Mouse (Mus musculus) frontal cortex, adult 2 months (tissue): ENCODE results near the gene Sar1a. TPM values are rescaled to one million over a fixed set of nuclear protein-coding genes. Genes with fewer than 3 reads are reported as not detected.

Source experiments
- DNase-seq, 2 experiments: peaks; one replicate each; pipeline ENCODE4 v3.0.0; 2022; ENCODE audit warnings: low spot score in 1 of 2; ENCODE audit errors: extremely low spot score in 1 of 2
- polyA plus RNA-seq: library from polyadenylated mRNA; depleted of rRNA; stranded (reverse); fragments of >200 nt; gene quantifications from 2 replicates; pipeline ENCODE4 v1.2.3, GENCODE M21; 2012

The Sar1a gene
- polyA plus RNA-seq, 1 experiment: 115 TPM

DNA sequence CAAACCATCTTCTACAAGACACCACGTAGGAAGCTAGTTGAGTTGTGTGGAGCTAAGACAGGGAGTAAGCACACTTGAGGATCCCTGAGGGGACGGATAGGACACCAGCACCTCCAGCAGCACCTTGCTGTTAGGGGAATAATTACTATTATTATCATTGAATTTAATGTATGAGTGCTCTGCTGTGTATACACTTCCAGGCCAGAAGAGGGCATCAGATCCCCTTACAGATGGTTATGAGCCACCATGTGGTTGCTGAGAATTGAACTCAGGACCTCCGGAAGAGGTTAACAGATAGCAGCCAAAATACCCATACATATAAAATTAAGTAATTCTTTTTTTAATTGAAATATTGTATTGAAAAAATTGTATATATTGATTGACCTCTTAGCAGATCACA, 9.3 kb upstream of the Sar1a start:
- DNase-seq: no peak

DNA sequence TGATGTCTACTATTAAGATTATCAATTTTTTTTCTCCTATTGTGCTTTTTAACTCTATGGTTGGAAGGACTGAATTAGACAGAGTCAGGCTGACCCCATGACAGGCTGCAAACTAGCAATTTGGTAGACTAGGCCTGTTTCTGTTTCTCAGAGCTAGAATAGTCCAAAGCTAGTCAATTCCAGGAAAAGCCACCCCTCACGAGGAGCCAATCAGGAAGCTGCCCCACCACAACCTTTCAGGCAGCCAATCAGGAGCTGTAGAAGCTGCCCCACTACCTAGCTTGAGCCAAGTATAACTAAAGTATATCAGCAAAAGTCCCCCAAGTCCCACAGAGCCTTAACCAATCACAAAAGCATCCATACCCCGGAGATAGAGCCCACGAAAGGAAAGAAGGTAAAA, 4.2 kb upstream of the Sar1a start:
- no peak for DNase-seq

DNA sequence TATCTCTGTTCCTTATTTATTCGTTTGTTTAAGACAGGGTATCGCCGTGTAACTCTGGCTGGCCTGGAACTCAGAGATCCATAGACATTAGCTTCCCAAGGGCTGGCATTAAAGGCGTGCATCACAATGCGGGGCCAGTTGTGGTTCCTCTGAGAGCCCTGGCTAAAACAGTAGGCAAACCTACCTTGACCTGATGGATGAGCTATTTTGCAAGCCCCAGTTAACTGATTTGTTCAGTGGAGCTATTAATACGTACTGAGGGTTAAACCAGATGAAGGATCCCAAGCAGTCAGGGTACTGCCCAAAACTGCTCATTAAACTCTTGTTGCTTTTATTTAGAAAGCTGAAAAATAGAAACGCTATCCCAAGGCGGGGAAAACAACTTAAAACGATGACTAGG, 554 bp upstream of the Sar1a start:
- DNase-seq: no peak

DNA sequence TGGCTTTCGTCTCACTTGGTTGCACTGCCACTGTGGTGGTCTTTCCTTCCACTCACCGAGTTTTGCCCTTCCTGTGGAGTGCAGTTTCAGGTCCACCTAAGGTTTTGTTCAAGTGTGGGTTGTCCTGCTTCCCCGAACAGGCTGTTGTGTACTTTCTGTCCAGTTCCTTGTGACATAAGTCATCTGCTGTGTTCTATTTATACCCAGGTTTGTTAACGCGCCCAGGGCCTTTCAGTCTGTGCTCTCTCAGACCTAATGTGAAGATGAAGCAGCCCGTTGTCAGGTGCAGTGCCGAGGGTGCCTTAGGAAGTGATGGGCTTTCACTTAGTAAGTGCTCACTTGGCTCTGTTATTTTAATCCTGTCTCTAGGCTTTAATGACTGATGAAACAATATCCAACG, 9.3 kb downstream of the Sar1a start:
- DNase-seq: no peak

DNA sequence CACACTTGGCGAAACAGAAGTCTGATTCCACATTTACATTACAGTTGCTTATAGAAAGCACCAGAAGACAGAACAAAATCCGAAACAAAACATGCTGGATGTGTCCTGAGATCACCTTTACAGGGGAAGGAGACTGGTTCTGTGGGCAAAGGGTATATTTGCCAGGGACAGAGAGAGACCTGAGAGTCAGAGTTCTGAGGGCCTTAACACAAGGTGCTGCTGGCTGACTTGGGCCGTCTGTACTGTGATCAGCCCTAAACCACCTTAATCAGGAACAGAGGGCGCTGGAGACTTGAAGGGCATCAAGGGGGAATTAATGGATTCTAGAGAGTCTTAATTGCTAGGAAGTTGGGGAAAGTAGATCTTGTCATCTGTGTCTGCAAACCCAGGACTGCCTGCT, 13.5 kb downstream of the Sar1a start:
- no peak for DNase-seq

DNA sequence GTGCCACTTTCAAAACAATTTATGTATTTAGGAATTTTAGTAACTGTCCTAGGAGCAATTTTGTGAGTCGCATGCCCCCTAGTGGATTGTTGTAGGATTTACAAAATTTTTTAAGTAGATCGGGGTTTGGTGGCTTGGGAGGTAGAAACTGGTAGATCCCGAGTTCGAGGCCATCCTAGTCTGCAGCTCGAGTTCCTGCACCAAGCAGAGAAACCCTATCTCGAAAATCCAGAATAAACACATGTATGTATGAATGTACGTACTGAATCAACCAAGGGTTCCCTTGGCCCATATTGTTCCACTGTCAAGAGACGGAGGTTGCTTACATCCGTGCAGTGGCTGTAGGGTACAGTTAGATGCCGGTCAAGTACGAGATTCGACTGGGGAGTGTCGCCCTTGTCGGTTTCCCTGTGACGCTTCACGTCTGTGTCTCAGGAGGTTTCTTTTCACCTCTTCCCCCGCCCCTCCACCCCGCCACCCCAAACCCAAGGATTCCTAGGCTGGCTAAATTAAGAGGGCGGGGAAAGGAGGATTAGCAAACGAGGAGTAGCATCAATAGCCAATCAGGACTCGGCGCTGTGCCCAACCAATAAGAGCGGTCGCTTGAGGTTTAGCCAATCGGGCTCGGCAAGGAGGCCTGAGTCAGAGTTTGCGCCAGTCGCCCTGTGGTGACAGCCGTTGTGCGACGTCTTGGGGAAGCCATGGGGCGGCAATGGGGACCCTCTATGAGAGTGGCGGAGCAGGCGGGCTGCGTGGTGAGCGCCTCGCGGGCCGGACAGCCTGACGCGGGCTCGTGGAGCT, 15.0 kb downstream of the Sar1a start, which contains the start of gene Tysnd1:
Gene Tysnd1 (plus strand): TSS at position 645 of the 801 bp plus-strand sequence.
- DNase-seq: peak; percentile 96 to 99

DNA sequence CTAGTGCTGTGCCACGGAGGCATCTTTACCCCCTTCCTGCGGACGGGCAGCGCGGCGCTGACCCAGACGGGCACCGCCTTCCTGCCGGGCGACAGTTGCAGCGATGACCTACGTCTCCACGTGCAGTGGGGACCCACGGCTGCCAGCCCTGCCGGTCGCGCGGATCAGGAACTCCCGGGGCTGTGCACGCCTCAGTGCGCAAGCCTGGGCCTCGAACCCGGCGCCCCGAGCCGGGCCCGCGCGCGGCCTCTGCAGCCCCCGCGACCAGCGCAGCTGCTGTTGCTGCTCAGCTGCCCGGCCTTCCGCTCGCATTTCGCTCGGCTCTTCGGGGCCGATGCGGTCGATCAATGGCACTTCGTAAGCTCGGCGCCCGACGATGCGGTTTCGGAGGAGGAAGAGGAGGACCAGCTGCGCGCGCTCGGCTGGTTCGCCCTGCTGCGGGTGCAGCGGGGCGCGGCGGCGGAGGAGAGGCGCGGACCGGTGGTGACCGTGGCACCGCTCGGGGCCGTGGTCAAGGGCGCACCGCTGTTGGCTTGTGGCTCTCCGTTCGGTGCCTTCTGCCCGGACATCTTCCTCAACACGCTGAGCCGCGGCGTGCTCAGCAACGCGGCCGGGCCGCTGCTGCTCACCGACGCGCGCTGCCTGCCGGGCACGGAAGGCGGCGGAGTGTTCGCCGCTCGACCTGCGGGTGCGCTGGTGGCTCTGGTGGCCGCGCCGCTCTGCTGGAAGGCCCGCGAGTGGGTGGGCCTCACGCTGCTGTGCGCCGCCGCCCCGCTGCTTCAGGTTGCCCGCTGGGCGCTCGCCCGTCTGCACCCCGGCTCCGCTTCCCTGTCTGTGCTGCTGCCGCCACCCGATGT, 15.8 kb downstream of the Sar1a start:
- DNase-seq: no peak

DNA sequence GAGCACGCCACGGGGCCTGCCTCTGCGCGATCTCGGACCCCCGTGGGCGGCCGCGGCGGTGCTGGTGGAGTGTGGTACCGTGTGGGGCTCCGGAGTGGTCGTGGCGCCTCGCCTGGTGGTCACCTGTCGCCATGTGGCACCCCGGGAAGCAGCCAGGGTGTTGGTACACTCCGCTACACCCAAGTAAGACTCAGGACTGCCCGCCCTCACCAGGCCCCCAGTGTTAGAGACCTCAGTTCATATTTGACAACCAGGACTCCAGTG, 16.4 kb downstream of the Sar1a start:
- DNase-seq: no peak

DNA sequence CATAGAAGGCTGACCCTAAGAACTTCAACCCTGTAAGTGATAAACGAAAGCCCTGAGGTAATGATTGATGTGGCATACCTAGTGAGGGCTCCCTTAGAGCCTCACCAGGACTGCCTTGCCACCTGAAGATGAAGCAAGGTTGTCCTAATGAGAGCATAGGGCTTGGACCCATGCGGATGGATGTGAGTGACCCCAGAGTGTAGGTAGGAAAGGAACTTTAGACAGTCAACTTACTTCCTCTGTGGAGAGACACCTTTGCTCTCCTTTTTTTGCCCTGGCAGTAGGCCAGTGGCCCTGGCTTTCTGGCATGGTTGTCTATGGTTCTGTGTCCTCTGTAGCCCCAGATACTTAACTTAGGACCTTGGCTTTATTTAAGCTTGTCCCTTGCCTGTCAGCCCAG, 16.9 kb downstream of the Sar1a start:
- DNase-seq: no peak

DNA sequence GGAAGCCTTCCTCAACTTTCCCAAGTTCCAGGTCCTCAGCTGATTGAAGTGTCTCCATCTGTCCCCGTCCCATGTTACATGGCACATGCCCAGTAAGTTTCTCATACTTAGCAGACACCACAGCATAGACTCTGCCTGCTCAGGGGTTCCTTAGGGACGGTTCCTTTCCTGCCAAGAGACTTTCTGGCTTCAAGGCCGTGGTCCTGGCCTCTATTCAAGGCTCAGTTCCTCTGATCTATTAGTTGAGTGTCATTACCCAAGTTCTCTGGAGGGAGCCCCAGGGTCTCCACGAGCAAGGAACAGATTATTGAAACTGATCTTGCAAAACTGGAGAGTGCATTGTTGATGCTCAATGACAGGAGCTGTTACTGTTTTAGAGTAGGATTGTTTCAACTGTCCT, 24.6 kb downstream of the Sar1a start:
- no peak for DNase-seq

DNA sequence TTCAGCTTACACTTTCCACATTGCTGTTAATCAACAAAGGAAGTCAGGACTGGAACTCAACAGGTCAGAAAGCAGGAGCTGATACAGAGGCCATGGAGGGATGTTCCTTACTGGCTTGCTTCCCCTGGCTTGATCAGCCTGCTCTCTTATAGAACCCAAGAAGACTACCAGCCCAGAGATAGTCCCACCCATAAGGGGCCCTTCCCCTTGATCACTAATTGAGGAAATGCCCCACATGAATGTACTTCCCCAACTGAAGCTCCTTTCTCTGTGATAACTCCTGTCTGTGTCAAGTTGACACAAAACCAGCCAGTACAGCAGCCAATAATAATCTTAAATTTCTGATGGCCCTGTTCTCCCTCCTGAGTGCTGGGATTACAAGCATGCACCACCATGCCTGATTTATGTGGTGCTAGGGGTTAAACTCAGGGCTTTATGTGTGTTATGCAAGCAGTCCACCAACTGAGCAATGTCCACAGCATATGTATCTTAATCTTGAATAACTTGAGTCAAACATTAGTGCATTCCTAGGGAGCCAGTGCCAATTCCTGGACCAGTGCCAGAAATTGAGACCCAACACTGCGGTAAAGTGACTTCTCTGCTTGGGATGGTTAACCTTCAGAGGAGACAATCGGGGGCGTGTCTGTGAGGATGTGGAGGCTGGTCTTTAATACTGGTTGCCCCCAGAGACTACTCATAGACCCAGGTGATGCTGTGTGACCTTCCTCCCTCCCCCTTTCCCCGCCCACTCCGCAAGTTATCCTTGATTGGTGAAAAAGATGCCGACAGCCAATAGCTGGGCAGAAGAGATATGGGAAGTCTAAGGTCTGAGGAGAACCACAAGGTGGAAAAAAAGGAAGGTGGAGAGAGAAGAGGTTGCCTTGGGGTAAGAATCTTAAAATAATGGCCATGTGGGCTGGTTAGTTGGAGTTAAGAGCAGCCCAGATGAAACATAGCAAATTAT, 26.6 kb downstream of the Sar1a start:
- no peak for DNase-seq

DNA sequence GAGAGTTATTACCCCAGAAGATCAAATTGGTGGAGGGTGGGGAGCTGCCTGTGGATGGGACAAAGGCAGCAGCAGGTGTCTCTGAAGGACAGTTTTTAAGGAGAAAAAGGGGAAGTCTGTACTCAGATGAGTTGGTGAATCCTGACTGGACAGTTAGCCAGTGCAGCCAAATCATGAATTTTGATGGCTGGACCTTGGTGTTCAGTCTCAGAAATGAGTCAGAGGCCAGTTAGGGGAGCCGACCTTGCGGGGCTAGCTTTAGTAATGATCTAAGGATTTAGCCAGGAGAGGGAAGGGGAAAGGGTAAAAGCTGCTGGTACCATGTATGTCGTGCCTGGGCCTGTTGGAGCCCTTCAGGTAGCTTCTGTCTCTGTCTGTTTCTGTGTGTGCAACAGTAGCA, 33.5 kb downstream of the Sar1a start:
- no peak for DNase-seq

DNA sequence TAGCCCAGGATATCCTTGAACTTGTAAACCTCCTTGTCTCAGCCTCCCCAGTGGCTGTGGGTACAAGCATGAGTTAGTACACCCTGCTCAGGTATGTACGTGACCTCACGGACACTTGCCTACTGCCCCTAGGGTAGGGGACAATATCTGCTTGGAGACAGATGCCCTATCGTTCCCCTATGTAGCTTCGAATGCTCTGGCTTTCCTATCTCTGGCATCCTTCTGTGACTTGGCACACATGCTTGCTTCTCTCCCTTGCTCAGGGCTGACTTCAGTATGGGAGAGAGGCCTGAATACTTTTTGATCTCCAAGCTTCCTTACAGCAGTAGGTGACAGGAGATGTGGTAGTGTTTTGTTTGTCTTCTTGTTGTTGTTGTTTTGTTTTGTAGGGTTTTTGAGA, 34.0 kb downstream of the Sar1a start:
- DNase-seq: no peak

DNA sequence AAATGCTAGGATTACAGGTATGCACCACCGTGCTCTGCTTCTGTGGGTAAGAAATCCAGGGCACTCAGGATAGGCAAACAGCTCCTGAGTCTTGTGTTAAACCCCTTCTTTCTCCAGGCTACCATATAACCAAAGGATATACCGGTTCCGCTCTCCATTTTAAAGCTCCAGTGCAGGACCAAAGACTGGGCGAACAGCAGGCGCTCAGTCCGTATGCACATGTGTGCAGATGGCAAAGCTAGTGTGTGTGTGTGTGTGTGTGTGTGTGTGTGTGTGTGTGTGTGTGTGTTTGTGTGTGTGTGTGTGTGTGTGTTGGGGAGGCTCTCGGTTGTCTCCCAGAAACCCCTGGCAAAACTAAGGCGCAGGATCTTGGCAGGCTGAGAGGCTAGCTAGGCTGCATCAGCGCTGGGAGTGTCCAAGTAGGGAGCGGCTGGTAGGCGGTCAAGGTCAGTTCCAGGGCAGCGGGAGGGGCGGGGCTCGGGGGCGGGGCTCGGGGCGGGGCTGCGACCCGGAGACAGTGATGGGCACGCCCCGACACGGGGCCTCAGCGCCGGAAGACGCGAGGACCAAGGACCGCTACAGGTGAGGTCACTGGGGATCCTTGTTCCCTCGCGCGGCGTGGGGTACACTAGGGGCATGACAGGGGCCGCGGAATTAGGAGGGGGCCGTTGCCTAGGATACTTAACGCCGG, 34.8 kb downstream of the Sar1a start, which contains the start of gene Aifm2:
Gene Aifm2 (plus strand): TSS at position 493 of the 691 bp plus-strand sequence.
- peak in 1 of 2 experiments; percentile 23 for DNase-seq

DNA sequence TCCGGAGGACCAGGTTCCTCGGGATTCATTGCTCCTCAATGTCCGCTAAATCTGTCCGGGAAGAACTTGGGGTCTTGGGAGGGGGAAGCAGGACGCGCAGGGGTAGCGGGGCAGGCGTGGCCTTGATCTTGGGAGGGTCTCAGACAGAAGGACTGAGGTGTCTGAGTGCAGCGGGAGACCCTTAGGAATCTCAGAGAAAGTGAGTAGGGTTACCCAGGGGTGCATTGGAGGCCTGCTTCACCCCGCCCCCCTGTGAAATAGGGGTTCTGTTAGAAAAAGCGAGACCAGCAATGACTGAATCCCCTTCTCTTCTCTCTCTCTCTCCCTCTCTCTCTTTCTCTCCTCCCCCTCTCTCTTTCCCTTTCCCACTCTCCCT, 35.4 kb downstream of the Sar1a start:
- DNase-seq: no peak

DNA sequence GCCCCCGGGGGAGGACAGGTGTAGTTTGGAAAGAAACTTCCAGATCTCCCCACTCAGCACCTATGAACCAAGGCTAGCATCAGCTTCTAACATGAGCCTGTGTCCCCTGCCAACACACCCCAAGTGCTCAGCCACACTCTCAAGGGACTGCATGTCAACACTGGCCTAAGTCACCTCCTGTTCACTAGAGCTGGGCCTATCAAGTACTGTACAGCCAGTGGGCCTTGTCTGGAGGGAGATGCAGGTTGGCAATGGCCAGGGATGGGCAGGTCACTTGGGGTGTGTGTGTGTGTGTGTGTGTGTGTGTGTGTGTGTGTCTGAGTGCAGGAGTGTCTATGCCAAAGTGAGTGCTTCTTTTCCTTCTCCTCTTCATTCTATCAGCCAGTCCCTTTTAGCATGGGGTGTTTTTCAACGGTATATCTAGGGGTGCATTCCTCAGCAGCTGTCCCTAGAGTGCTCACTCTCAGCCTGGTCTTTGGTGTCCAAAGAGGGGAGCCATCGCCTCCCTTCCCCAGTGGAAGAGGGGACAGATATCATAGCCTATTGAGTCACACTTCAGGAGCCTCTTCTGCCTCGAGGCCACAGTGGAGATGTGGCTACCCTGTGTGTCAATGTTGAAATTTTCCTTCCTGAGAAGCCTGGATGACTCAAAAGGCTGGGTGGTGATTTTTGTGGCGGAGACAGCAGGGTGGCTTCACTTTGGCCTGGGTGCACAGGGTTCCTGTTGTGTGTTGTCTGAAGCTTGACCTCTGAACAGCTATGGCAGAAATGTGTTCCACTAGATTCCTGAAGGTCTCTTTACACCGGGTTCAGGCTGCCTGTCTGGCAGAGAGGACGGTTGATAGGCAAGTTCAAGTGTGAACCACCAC, 36.1 kb downstream of the Sar1a start:
- no peak for DNase-seq

DNA sequence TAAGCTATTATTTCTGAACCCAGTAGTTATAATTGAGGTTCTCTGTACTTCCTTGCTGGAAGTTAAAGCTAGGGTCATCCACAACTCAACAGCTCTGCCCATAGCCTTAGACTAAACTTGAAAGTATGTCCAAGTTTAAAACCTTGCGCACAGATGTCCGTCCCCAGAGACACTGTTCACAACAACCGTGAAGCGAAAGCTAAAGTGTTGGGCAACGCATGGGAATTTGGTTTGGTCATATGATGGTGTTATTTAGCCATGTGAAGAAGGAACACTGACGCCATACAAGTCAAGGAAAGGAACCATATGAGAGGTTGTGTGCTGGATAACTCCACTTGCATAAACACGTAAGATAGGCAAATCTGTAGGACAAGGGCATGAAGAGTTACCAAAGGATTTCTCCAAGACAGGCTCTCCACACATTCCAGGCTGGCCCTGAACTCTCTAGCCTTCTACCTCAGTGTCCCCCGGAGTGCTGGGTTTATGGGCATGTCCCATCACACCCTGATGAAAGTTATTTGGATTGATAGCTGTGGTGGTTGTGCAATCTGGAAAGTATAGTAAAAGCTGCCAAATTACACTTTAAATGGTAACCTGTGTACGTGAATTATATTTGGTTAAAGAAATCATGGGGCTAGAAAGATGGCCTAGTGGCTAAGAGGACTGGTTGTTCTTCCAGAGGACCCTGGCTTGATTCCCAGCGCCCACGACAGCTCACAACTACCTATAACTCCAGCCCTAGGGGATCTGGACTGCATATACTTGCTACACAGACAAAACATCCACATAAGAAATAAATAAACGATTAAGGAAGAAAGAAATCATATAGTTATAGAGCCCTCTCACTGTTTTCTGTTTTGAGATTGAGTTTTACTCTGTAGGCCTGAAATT, 37.6 kb downstream of the Sar1a start:
- no peak for DNase-seq

DNA sequence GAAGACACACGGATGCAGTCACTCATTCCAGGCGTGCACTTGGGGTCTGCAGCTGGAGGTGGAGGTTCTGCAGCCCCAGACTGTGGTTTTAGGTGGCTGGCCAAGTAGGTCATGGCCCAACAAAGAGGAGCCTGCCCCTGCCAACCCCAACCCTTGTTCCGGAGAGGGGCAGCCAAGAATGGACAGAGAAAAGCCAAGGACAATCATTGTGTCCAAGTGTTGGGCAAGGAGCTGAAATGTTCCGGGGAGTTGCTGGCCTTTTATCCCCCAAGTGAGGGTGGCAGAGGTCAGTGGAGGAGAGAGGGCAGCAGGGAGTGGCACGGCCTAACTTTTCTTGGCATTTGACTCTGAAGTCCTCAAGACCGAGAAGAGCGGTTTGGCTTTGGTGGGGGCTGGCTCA, 40.2 kb downstream of the Sar1a start:
- no peak for DNase-seq
